Mouse (Mus musculus): ENCODE measurements around the gene Abhd17a.

GRCm38 (mm10) chr10:80608435-80608834 lies 18.3 kb upstream of the Abhd17a start:
- no peak for TF ChIP-seq CTCF (IDR thresholded peaks at IDR 0.05; ENCODE audit: borderline replicate concordance, control insufficient read depth, extremely low read depth, insufficient read depth, low read length, poor library complexity)
- no peak for TF ChIP-seq POLR2A (IDR thresholded peaks at IDR 0.05; ENCODE audit: control insufficient read depth, extremely low read depth, insufficient read depth, low read length, poor library complexity)

Data from thymus, adult 2 months (tissue).